ENCODE assay signal across 30 mouse cellular contexts in genomic region chr11:58799747-58800146, GRCm38 (mm10). TPM values are rescaled to one million over a fixed set of nuclear protein-coding genes. Genes with fewer than 3 reads are reported as not detected.
A peak's percentile ranks its signal among the peaks of the same experiment; 100 is the strongest.
DNase-seq lines count a peak whose midpoint lies in the region; ATAC-seq and TF ChIP-seq lines count a peak whose summit lies in the region.
"Had no signal": no experiment of that assay in that cellular context is flagged by ENCODE, and none has a peak within 500 bp of the region (broad histone marks: within the 10 kb centered on the region; RNA-seq: fewer than 3 reads in every experiment).

No protein-coding gene starts in this region.

- no peak for TF ChIP-seq CTCF in stomach, postnatal 0 days (IDR thresholded peaks at IDR 0.05; ENCODE audit: low read depth)

- intact Hi-C loops in left cerebral cortex, postnatal 4 days (cut with DNase I) = no loop called here

- H3K27ac ChIP-seq in stomach, postnatal 0 days (replicated peaks) = no peak overlapping the region
- H3K27ac ChIP-seq in forebrain, embryonic 12.5 days = no peak overlapping the region
- H3K27ac ChIP-seq: embryonic facial prominence, embryonic 15.5 days; forebrain, embryonic 10.5 days; forebrain, embryonic 15.5 days; heart, adult 2 months; heart, embryonic 15.5 days; hindbrain, embryonic 13.5 days; hindbrain, postnatal 0 days had no signal

- H3K4me2 ChIP-seq in stomach, postnatal 0 days (replicated peaks; ENCODE audit: low read depth) = no peak overlapping the region
- no peak overlapping the region for H3K4me2 ChIP-seq in forebrain, embryonic 12.5 days
- H3K4me2 ChIP-seq: embryonic facial prominence, embryonic 15.5 days; forebrain, embryonic 15.5 days; heart, embryonic 11.5 days; heart, embryonic 15.5 days; hindbrain, embryonic 13.5 days had no signal

- WGBS in stomach, postnatal 0 days = 67% methylated on average over 5 of the region's 5 CpGs
- 83% methylated on average over 5 of the region's 5 CpGs for whole genome bisulfite sequencing in forebrain, embryonic 12.5 days

- no peaks in the 10 kb centered on the region for H3K36me3 ChIP-seq in stomach, postnatal 0 days (ENCODE audit: control insufficient read depth, insufficient read depth, low read length)
- no peaks in the 10 kb centered on the region for H3K36me3 ChIP-seq in forebrain, embryonic 12.5 days (replicated peaks)
- H3K36me3 ChIP-seq: embryonic facial prominence, embryonic 15.5 days; forebrain, embryonic 10.5 days; forebrain, embryonic 15.5 days; heart, embryonic 15.5 days; hindbrain, embryonic 13.5 days had no signal

- H3K4me1 ChIP-seq in stomach, postnatal 0 days (replicated peaks; ENCODE audit: control insufficient read depth, insufficient read depth) = no peaks in the 10 kb centered on the region; the same call in 1 of the 2 replicates
- H3K4me1 ChIP-seq in forebrain, embryonic 12.5 days = peaks cover 15% of the 10 kb centered on the region

- H3K27me3 ChIP-seq in stomach, postnatal 0 days (ENCODE audit: control insufficient read depth, insufficient read depth, low read length) = no peaks in the 10 kb centered on the region
- H3K27me3 ChIP-seq in forebrain, embryonic 12.5 days = no peaks in the 10 kb centered on the region
- H3K27me3 ChIP-seq: embryonic facial prominence, embryonic 15.5 days; forebrain, embryonic 15.5 days; heart, embryonic 15.5 days; hindbrain, embryonic 13.5 days had no signal

- no peaks in the 10 kb centered on the region for H3K9me3 ChIP-seq in stomach, postnatal 0 days (ENCODE audit: control insufficient read depth, low read length)
- H3K9me3 ChIP-seq in forebrain, embryonic 12.5 days = no peaks in the 10 kb centered on the region
- H3K9me3 ChIP-seq: embryonic facial prominence, embryonic 15.5 days; forebrain, embryonic 10.5 days; forebrain, embryonic 15.5 days; heart, embryonic 15.5 days; hindbrain, embryonic 13.5 days had no signal

- no peak for ATAC-seq in stomach, postnatal 0 days (ENCODE audit: low FRiP score, low TSS enrichment)
- ATAC-seq in forebrain, embryonic 12.5 days (ENCODE audit: low FRiP score) = no peak
- ATAC-seq: activated CD4-positive, CD25-positive, alpha-beta regulatory T cell, adult 4 months; forebrain, embryonic 15.5 days; hindbrain, postnatal 0 days; Patski had no signal

- H3K9ac ChIP-seq in stomach, postnatal 0 days (ENCODE audit: low read length) = no peak overlapping the region
- H3K9ac ChIP-seq in forebrain, embryonic 12.5 days = no peak overlapping the region
- H3K9ac ChIP-seq: embryonic facial prominence, embryonic 15.5 days; forebrain, embryonic 15.5 days; heart, embryonic 15.5 days; hindbrain, embryonic 13.5 days had no signal

- TF ChIP-seq EP300 in stomach, postnatal 0 days (optimal IDR thresholded peaks at IDR 0.05) = no peak

- DNase-seq in left cerebral cortex, adult 18-20 months (ENCODE audit: low spot score in 2 of 2) = peak; percentile 30 to 54
- no peak for DNase-seq in left cerebral cortex, postnatal 4 days
- DNase-seq in right cerebral cortex, adult 18-20 months = peak; percentile 39
- DNase-seq in right cerebral cortex, postnatal 4 days = no peak
- peak; percentile 39 to 45 for DNase-seq in frontal cortex, postnatal 36 days (ENCODE audit: low spot score in 2 of 2)
- peak; percentile 10 for DNase-seq in stomach, postnatal 0 days (ENCODE audit: low spot score)
- DNase-seq: adrenal gland, postnatal 14 days; cerebellum, adult 2 months; cerebellum, postnatal 14 days; embryo, embryonic 11 days; gastrocnemius, postnatal 10 days; heart, adult 2 months; heart, postnatal 14 days had no signal

- no peak overlapping the region for H3K4me3 ChIP-seq in stomach, postnatal 0 days (ENCODE audit: low read depth, low read length)
- no peak overlapping the region for H3K4me3 ChIP-seq in forebrain, embryonic 12.5 days (replicated peaks)
- H3K4me3 ChIP-seq: embryonic facial prominence, embryonic 15.5 days; erythroblast, embryonic 14.5 days; forebrain, embryonic 10.5 days; forebrain, embryonic 15.5 days; heart, adult 2 months; heart, embryonic 15.5 days; hindbrain, embryonic 13.5 days had no signal

RNA-seq across cellular contexts. Expression of gene Fam183b, which starts 2.0 kb away (rescaled TPM):
- total RNA-seq in left cerebral cortex, adult 18-20 months (2021) = 1 to 10 TPM; 1.8 to 2.2 TPM
- total RNA-seq in left cerebral cortex, postnatal 4 days (2021) = 1 to 10 TPM; 1.6 to 1.8 TPM
- 3.1 and 3.7 TPM in 2 replicates for polyA plus RNA-seq in stomach, postnatal 0 days (2015; fragmentation: Nextera tagmentation; extraction: Ambion mirVana)
- 2.1 and 2.3 TPM in 2 replicates for polyA plus RNA-seq in forebrain, embryonic 12.5 days (2016; fragmentation: Nextera tagmentation; extraction: Ambion mirVana)
- total RNA-seq: common myeloid progenitor, adult 5-6 weeks; gastrocnemius, postnatal 10 days; heart, adult 2 months; heart, postnatal 14 days; hematopoietic stem cell, adult 5-6 weeks had no signal
- polyA plus RNA-seq: activated CD4-positive, CD25-positive, alpha-beta regulatory T cell, adult 4 months; erythroblast, embryonic 14.5 days; Patski had no signal

RNA-seq across cellular contexts. Expression of gene Olfr313, which starts 15.1 kb away (rescaled TPM):
- not detected for total RNA-seq in left cerebral cortex, adult 18-20 months (2021)
- total RNA-seq in left cerebral cortex, postnatal 4 days (2021) = not detected
- polyA plus RNA-seq in stomach, postnatal 0 days (2015; fragmentation: Nextera tagmentation; extraction: Ambion mirVana) = not detected in 2 replicates
- not detected in 2 replicates for polyA plus RNA-seq in forebrain, embryonic 12.5 days (2016; fragmentation: Nextera tagmentation; extraction: Ambion mirVana)
- total RNA-seq: adrenal gland, adult 18-20 months; adrenal gland, postnatal 14 days; common myeloid progenitor, adult 5-6 weeks; gastrocnemius, postnatal 10 days; heart, adult 2 months; heart, postnatal 14 days; hematopoietic stem cell, adult 5-6 weeks; hindbrain, postnatal 0 days had no signal
- polyA plus RNA-seq: activated CD4-positive, CD25-positive, alpha-beta regulatory T cell, adult 4 months; cerebellum, adult 2 months; embryonic facial prominence, embryonic 11.5 days; erythroblast, embryonic 14.5 days; forebrain, embryonic 10.5 days; forebrain, embryonic 15.5 days; gonadal fat pad, adult 2 months; heart, adult 2 months; heart, embryonic 11.5 days; heart, embryonic 15.5 days; hindbrain, embryonic 13.5 days; hindbrain, postnatal 0 days; Patski had no signal

RNA-seq across cellular contexts. Expression of gene Olfr314, which starts 17.0 kb away (rescaled TPM):
- total RNA-seq in left cerebral cortex, adult 18-20 months (2021) = not detected
- not detected for total RNA-seq in left cerebral cortex, postnatal 4 days (2021)
- polyA plus RNA-seq in stomach, postnatal 0 days (2015; fragmentation: Nextera tagmentation; extraction: Ambion mirVana) = not detected in 2 replicates
- polyA plus RNA-seq in forebrain, embryonic 12.5 days (2016; fragmentation: Nextera tagmentation; extraction: Ambion mirVana) = not detected in 2 replicates
- total RNA-seq: adrenal gland, adult 18-20 months; adrenal gland, postnatal 14 days; CH12.LX; common myeloid progenitor, adult 5-6 weeks; gastrocnemius, postnatal 10 days; heart, adult 2 months; heart, postnatal 14 days; hematopoietic stem cell, adult 5-6 weeks; hindbrain, postnatal 0 days had no signal
- polyA plus RNA-seq: activated CD4-positive, CD25-positive, alpha-beta regulatory T cell, adult 4 months; cerebellum, adult 2 months; embryonic facial prominence, embryonic 11.5 days; embryonic facial prominence, embryonic 15.5 days; erythroblast, embryonic 14.5 days; forebrain, embryonic 10.5 days; forebrain, embryonic 15.5 days; gonadal fat pad, adult 2 months; heart, adult 2 months; heart, embryonic 11.5 days; heart, embryonic 15.5 days; hindbrain, embryonic 13.5 days; hindbrain, postnatal 0 days; Patski had no signal

RNA-seq across cellular contexts. Expression of gene Olfr315, which starts 26.8 kb away (rescaled TPM):
- not detected for total RNA-seq in left cerebral cortex, adult 18-20 months (2021)
- not detected for total RNA-seq in left cerebral cortex, postnatal 4 days (2021)
- not detected in 2 replicates for polyA plus RNA-seq in stomach, postnatal 0 days (2015; fragmentation: Nextera tagmentation; extraction: Ambion mirVana)
- not detected in 2 replicates for polyA plus RNA-seq in forebrain, embryonic 12.5 days (2016; fragmentation: Nextera tagmentation; extraction: Ambion mirVana)
- total RNA-seq: adrenal gland, adult 18-20 months; adrenal gland, postnatal 14 days; CH12.LX; common myeloid progenitor, adult 5-6 weeks; gastrocnemius, postnatal 10 days; heart, adult 2 months; heart, postnatal 14 days; hematopoietic stem cell, adult 5-6 weeks; hindbrain, postnatal 0 days had no signal
- polyA plus RNA-seq: activated CD4-positive, CD25-positive, alpha-beta regulatory T cell, adult 4 months; cerebellum, adult 2 months; embryonic facial prominence, embryonic 11.5 days; embryonic facial prominence, embryonic 15.5 days; erythroblast, embryonic 14.5 days; forebrain, embryonic 10.5 days; forebrain, embryonic 15.5 days; gonadal fat pad, adult 2 months; heart, adult 2 months; heart, embryonic 11.5 days; heart, embryonic 15.5 days; hindbrain, embryonic 13.5 days; hindbrain, postnatal 0 days; Patski had no signal

RNA-seq across cellular contexts. Expression of gene Olfr312, which starts 29.3 kb away (rescaled TPM):
- total RNA-seq in left cerebral cortex, adult 18-20 months (2021) = not detected
- not detected for total RNA-seq in left cerebral cortex, postnatal 4 days (2021)
- polyA plus RNA-seq in stomach, postnatal 0 days (2015; fragmentation: Nextera tagmentation; extraction: Ambion mirVana) = 0.04 TPM in 1 of 2 replicates, not detected in the other
- polyA plus RNA-seq in forebrain, embryonic 12.5 days (2016; fragmentation: Nextera tagmentation; extraction: Ambion mirVana) = 0.05 TPM in 1 of 2 replicates, not detected in the other
- total RNA-seq: adrenal gland, adult 18-20 months; adrenal gland, postnatal 14 days; CH12.LX; common myeloid progenitor, adult 5-6 weeks; gastrocnemius, postnatal 10 days; heart, adult 2 months; heart, postnatal 14 days; hematopoietic stem cell, adult 5-6 weeks; hindbrain, postnatal 0 days had no signal
- polyA plus RNA-seq: cerebellum, adult 2 months; embryonic facial prominence, embryonic 11.5 days; embryonic facial prominence, embryonic 15.5 days; erythroblast, embryonic 14.5 days; forebrain, embryonic 10.5 days; forebrain, embryonic 15.5 days; gonadal fat pad, adult 2 months; heart, adult 2 months; heart, embryonic 11.5 days; hindbrain, embryonic 13.5 days; hindbrain, postnatal 0 days; Patski had no signal

Comparison
In these comparisons a context has a peak if more than half of its experiments do, and no peak if none do; other contexts are left out.
1. DNase-seq: peak in left cerebral cortex, adult 18-20 months (2 of 2), right cerebral cortex, adult 18-20 months (single experiment), frontal cortex, postnatal 36 days (2 of 2) and stomach, postnatal 0 days (single experiment); none in left cerebral cortex, postnatal 4 days (single experiment) and right cerebral cortex, postnatal 4 days (single experiment).